Mouse (Mus musculus) lung, postnatal 10 days (tissue): ENCODE results near the gene Nr2e1.

Experiments
- DNase-seq: peaks from one replicate; pipeline ENCODE4 v3.0.0; 2021

The Nr2e1 gene

GRCm38 (mm10) chr10:42587961-42588750, 4.7 kb upstream of the Nr2e1 start:
- no peak for DNase-seq

- no peak for DNase-seq
Observed at GRCm38 (mm10) chr10:42585596-42586305, 2.3 kb upstream of the Nr2e1 start.

- no peak for DNase-seq
Observed at GRCm38 (mm10) chr10:42585156-42585555, 1.7 kb upstream of the Nr2e1 start.

- no peak for DNase-seq
Observed at GRCm38 (mm10) chr10:42584436-42584983, 1.1 kb upstream of the Nr2e1 start.

GRCm38 (mm10) chr10:42583902-42584435, 537 bp upstream of the Nr2e1 start:
- DNase-seq, result no peak

GRCm38 (mm10) chr10:42582566-42583110, 794 bp downstream of the Nr2e1 start:
- DNase-seq, result no peak

GRCm38 (mm10) chr10:42581694-42582565, 1.5 kb downstream of the Nr2e1 start:
- DNase-seq, result no peak

GRCm38 (mm10) chr10:42580951-42581277, 2.5 kb downstream of the Nr2e1 start:
- no peak for DNase-seq

GRCm38 (mm10) chr10:42580131-42580950, 3.1 kb downstream of the Nr2e1 start:
- DNase-seq, result no peak

- DNase-seq, result no peak
Observed at GRCm38 (mm10) chr10:42579475-42580130, 3.8 kb downstream of the Nr2e1 start.

GRCm38 (mm10) chr10:42578698-42579474, 4.5 kb downstream of the Nr2e1 start:
- DNase-seq, result no peak

- DNase-seq, result no peak
Observed at GRCm38 (mm10) chr10:42578281-42578675, 5.2 kb downstream of the Nr2e1 start.

- DNase-seq, result no peak
Observed at GRCm38 (mm10) chr10:42577525-42578280, 5.7 kb downstream of the Nr2e1 start.

- DNase-seq, result peak; percentile 33
Observed at GRCm38 (mm10) chr10:42574639-42575038, 8.8 kb downstream of the Nr2e1 start.

- no peak for DNase-seq
Observed at GRCm38 (mm10) chr10:42572971-42573370, 10.5 kb downstream of the Nr2e1 start.

- DNase-seq, result no peak
Observed at GRCm38 (mm10) chr10:42572567-42572966, 10.9 kb downstream of the Nr2e1 start.

- DNase-seq, result peak; percentile 70
Observed at GRCm38 (mm10) chr10:42562272-42562671, 21.2 kb downstream of the Nr2e1 start.

GRCm38 (mm10) chr10:42559581-42560200, 23.7 kb downstream of the Nr2e1 start:
- DNase-seq, result no peak

GRCm38 (mm10) chr10:42546507-42546906, 36.9 kb downstream of the Nr2e1 start:
- no peak for DNase-seq
